Mouse (Mus musculus): Measurements from ENCODE around the gene Tmem255b.

GRCm38 (mm10) chr8:13482101-13482801, 47.3 kb downstream of the Tmem255b start:
- TF ChIP-seq CTCF (IDR thresholded peaks at IDR 0.05; ENCODE audit: extremely low read depth, insufficient read depth, low read length), result no peak
- no peak for TF ChIP-seq POLR2A (IDR thresholded peaks at IDR 0.05; ENCODE audit: extremely low read depth, insufficient read depth, low read length)
